Mouse (Mus musculus) thymus, postnatal 36 days (tissue): ENCODE data around the gene Slc44a5.
"Not testable (repeated sequence)": the region's sequence is repeated elsewhere in the genome, so short reads cannot be mapped to it uniquely, and the experiment has no call there.

Experiments used
- DNase-seq, 2 experiments: peaks; one replicate each; pipeline ENCODE4 v3.0.0; 2022; ENCODE audit warnings: mixed read lengths in 2 of 2

The Slc44a5 gene

GRCm38 (mm10) chr3:153973949-153974760, 919 bp downstream of the Slc44a5 start:
- no peak for DNase-seq

GRCm38 (mm10) chr3:153975060-153975459, 1.8 kb downstream of the Slc44a5 start:
- DNase-seq, result no peak

GRCm38 (mm10) chr3:153975791-153976190, 2.6 kb downstream of the Slc44a5 start:
- DNase-seq, result no peak

GRCm38 (mm10) chr3:153980611-153981010, 7.4 kb downstream of the Slc44a5 start:
- DNase-seq, result no peak

GRCm38 (mm10) chr3:153984428-153985340, 11.4 kb downstream of the Slc44a5 start:
- DNase-seq, result peak in 1 of 2 experiments; percentile 9

- DNase-seq, result no peak
These were observed 26.7 kb downstream of the Slc44a5 start for GRCm38 (mm10) chr3:153999797-154000528.

GRCm38 (mm10) chr3:154001348-154001747, 28.1 kb downstream of the Slc44a5 start:
- no peak for DNase-seq

GRCm38 (mm10) chr3:154046876-154047275, 73.6 kb downstream of the Slc44a5 start:
- no peak for DNase-seq

GRCm38 (mm10) chr3:154053331-154053730, 80.1 kb downstream of the Slc44a5 start:
- DNase-seq, result no peak

GRCm38 (mm10) chr3:154057464-154057863, 84.2 kb downstream of the Slc44a5 start:
- DNase-seq, result no peak

- DNase-seq, result no peak
These were observed 85.0 kb downstream of the Slc44a5 start for GRCm38 (mm10) chr3:154058200-154058599.

- DNase-seq, result not testable (repeated sequence)
These were observed 98.8 kb downstream of the Slc44a5 start for GRCm38 (mm10) chr3:154071989-154072388.

GRCm38 (mm10) chr3:154075749-154076148, 102.5 kb downstream of the Slc44a5 start:
- no peak for DNase-seq

- no peak for DNase-seq
These were observed 108.5 kb downstream of the Slc44a5 start for GRCm38 (mm10) chr3:154081687-154082086.

GRCm38 (mm10) chr3:154082241-154082640, 109.0 kb downstream of the Slc44a5 start:
- DNase-seq, result no peak

GRCm38 (mm10) chr3:154082961-154083360, 109.7 kb downstream of the Slc44a5 start:
- no peak for DNase-seq

- no peak for DNase-seq
These were observed 116.8 kb downstream of the Slc44a5 start for GRCm38 (mm10) chr3:154089996-154090395.

GRCm38 (mm10) chr3:154091468-154092338, 118.5 kb downstream of the Slc44a5 start:
- no peak for DNase-seq

GRCm38 (mm10) chr3:154092466-154092865, 119.2 kb downstream of the Slc44a5 start:
- no peak for DNase-seq

GRCm38 (mm10) chr3:154093745-154094322, 120.6 kb downstream of the Slc44a5 start:
- DNase-seq, result no peak

- DNase-seq, result no peak
These were observed 128.4 kb downstream of the Slc44a5 start for GRCm38 (mm10) chr3:154101671-154102070.
